Mouse (Mus musculus) E14TG2a.4 (cell line): Measurements from ENCODE around the gene Gm20388.

Source experiments
- H3K27me3 ChIP-seq: 2 replicates; pipeline ENCODE4 v1.6.1; 2014; ENCODE audit warnings: low read length, control low read depth; ENCODE audit not compliant: insufficient read depth
- H3K36me3 ChIP-seq: 2 replicates; pipeline ENCODE4 v1.6.1; 2014; ENCODE audit warnings: low read length, control low read depth; ENCODE audit not compliant: insufficient read depth
- H3K4me1 ChIP-seq: replicated peaks from 2 replicates; pipeline ENCODE4 v1.6.1; 2014; ENCODE audit warnings: low read depth, low read length, control low read depth
- H3K4me3 ChIP-seq: replicated peaks from 2 replicates; pipeline ENCODE4 v1.5.1; 2014; ENCODE audit warnings: mild to moderate bottlenecking, low read length
- H3K9me3 ChIP-seq: 2 replicates; pipeline ENCODE4 v1.6.1; 2014; ENCODE audit warnings: low read length, control low read depth
- CTCF ChIP-seq: conservative IDR thresholded peaks from 2 replicates; pipeline ENCODE4 v1.5.1; 2014; ENCODE audit warnings: low read length
- NANOG ChIP-seq: IDR thresholded peaks from 2 replicates; pipeline ENCODE4 v1.6.1; 2014; ENCODE audit warnings: borderline replicate concordance, low read length, mixed read lengths
- POU5F1 ChIP-seq: IDR thresholded peaks from 2 replicates; pipeline ENCODE4 v1.6.1; 2014; ENCODE audit warnings: low read length, borderline replicate concordance

The Gm20388 gene

DNA sequence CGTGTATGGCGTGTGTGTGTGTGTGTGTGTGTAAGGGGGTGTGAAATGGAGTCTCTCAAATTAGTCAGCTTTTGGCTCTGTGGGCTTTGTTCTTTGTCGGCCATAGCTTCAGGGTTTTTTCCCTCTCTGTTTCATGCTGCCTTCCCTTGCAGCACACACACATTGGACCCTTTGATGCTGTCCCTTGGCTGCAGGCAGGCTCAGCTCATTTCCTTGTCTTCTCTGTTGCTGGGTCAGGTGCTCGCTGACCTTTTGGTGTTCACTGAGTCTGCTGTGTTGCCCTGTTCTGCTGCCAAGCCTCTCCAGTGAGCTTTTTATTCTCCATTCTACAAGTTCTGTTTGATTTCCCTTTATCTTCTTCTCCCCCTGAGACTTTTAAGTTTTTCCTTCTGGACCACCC lies 218.9 kb downstream of the Gm20388 start:
- Histone ChIP-seq H3K36me3 (no peaks in the 10 kb centered on the region), H3K9me3 (no peaks in the 10 kb centered on the region), H3K4me3 (no peak overlapping the region), H3K27me3 (peaks cover 12% of the 10 kb centered on the region), H3K4me1 (peaks cover 15% of the 10 kb centered on the region)
- TF ChIP-seq CTCF (no peak), NANOG (no peak), POU5F1 (no peak)

DNA sequence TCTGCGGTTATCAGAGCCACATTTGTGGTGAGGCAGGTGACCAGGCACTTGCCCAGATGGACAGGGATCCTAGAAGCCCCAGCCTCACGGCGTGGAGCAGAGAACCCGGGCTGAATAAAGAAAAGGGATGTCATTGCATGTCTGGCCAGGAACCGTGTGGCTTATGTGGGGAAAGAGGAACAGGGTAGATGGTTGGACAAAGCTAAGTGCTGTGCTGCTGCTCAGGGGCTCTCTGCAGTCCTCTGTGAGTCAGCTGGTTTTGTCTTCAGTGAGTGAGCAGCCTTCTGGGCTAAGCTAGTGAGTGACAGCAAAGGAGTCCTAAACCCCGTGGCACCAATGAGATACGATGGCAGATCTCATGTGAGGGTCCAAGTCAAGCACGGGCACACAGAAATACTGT lies 220.5 kb downstream of the Gm20388 start:
- TF ChIP-seq CTCF = no peak
- TF ChIP-seq POU5F1 = no peak
- no peak for TF ChIP-seq NANOG
- Histone ChIP-seq H3K27me3 (peaks cover 9% of the 10 kb centered on the region), H3K4me1 (peaks cover 15% of the 10 kb centered on the region), H3K9me3 (no peaks in the 10 kb centered on the region), H3K4me3 (no peak overlapping the region), H3K36me3 (no peaks in the 10 kb centered on the region)

DNA sequence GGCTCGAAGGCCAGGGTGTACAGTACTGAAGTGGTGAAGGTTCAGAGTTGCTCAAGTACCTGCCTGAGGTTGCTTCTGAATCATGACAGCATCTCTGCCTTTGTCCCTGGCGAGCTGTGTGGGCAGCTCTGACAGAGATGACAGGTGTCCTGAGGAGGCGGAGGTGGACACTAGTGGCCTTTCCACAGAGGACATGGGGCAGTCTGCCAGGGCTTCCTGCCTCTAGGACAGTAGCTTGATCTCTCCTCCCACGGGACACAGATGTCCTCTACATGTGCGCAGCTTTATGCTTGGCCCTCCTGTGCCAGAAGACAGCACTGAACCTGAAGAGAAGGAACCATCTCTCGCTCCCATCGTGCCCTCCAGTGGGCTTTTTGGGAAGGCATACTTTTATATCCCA lies 222.5 kb downstream of the Gm20388 start:
- H3K27me3 ChIP-seq = peaks cover 5% of the 10 kb centered on the region; the same call in 1 of the 2 replicates
- no peak for TF ChIP-seq POU5F1
- TF ChIP-seq NANOG = no peak
- no peak for TF ChIP-seq CTCF

DNA sequence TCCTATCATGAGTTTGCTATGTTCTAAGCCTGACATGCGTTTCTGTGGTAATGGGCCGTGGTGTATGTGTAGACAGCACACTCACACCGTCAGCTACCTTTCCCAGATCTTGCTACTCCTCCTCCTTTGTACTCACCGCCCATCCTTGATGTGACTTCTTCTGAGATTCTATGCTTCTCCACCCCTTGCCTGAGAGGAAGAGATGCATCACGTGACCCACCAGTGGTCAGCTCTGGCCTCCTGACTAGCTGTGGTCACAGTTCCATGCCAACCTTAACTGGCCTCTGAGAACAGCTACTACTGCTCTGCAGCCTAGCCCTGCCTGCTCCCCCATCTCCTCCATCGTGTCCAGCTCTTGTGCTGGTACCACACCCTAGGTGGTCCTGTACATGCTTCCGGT lies 225.0 kb downstream of the Gm20388 start:
- H3K36me3 ChIP-seq = no peaks in the 10 kb centered on the region
- no peak for TF ChIP-seq NANOG
- no peak for TF ChIP-seq CTCF
- no peak for TF ChIP-seq POU5F1
- peaks cover 12% of the 10 kb centered on the region for H3K27me3 ChIP-seq
- no peaks in the 10 kb centered on the region for H3K9me3 ChIP-seq
- H3K4me1 ChIP-seq = no peaks in the 10 kb centered on the region
- H3K4me3 ChIP-seq = no peak overlapping the region

More for the DNA sequence above, 222.5 kb downstream of the Gm20388 start:
- Histone ChIP-seq H3K4me1 (no peaks in the 10 kb centered on the region), H3K4me3 (no peak overlapping the region), H3K36me3 (no peaks in the 10 kb centered on the region), H3K9me3 (no peaks in the 10 kb centered on the region)

DNA sequence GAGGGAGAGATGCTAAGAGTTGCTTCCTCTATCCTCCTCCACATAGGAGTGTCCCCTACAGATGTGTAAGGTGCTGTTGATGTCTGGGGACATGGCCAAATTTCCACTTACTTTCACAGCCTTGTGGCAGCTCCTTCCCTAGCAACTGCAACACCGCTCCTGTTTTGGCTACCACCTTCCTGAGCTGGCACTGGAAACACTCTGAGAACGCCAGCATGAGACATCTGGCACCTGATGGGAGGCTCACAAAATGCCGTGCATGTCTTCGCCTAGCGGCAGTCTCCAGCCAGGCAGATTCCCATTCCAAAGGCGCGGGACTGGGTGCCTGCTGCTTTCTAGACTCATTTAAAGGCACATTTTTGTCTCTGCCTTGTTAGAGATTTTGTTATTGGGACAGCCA lies 226.0 kb downstream of the Gm20388 start:
- Histone ChIP-seq H3K4me3 (no peak overlapping the region), H3K27me3 (peaks cover 21% of the 10 kb centered on the region), H3K36me3 (no peaks in the 10 kb centered on the region), H3K4me1 (no peaks in the 10 kb centered on the region), H3K9me3 (no peaks in the 10 kb centered on the region)
- TF ChIP-seq CTCF = no peak
- TF ChIP-seq POU5F1 = no peak
- no peak for TF ChIP-seq NANOG

DNA sequence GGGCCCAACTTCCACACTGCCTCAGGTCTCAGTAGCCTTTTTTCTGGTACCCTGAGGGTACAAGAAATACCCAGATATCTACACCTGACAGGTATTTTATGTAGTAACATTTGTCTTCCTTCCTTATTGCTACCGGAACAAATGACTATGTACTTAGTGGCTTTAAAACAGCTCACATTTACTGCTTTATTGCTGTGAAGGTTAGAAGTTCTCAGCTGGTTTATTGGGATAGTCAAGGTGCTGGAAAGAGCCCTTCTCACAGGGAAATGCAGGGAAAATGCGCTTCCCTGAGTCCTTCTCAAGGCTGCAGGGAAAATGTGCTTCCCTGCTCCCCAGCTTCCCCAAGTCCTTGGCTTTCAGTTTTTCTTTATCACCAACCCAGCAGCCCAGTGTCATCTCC lies 228.3 kb downstream of the Gm20388 start:
- Histone ChIP-seq H3K4me1 (no peaks in the 10 kb centered on the region), H3K4me3 (no peak overlapping the region), H3K9me3 (no peaks in the 10 kb centered on the region), H3K27me3 (peaks cover 27% of the 10 kb centered on the region), H3K36me3 (no peaks in the 10 kb centered on the region)
- TF ChIP-seq POU5F1 (no peak), CTCF (no peak), NANOG (no peak)

DNA sequence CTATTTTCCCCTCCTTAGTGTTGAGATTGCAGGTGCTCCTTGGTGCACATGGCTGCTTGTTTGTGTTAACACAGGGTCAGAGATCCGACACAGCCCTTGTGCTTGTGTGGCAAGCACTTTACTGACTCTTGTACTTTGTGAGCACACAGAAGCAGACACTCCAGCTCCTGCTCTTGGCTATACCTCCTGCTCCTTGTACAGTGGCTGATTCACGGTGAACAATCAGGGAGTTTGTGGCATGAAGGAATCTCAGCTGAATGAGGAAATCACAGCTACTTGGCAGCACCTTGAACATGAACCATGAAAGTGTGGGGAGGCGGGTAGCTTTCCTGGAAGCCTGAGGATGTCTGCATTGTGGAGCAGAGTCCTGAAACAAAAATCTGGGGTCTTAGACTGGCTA lies 230.1 kb downstream of the Gm20388 start:
- Histone ChIP-seq H3K36me3 (no peaks in the 10 kb centered on the region), H3K4me3 (no peak overlapping the region), H3K9me3 (no peaks in the 10 kb centered on the region), H3K27me3 (peaks cover 29% of the 10 kb centered on the region), H3K4me1 (peaks cover 12% of the 10 kb centered on the region)
- TF ChIP-seq NANOG = no peak
- TF ChIP-seq POU5F1 = no peak
- no peak for TF ChIP-seq CTCF

DNA sequence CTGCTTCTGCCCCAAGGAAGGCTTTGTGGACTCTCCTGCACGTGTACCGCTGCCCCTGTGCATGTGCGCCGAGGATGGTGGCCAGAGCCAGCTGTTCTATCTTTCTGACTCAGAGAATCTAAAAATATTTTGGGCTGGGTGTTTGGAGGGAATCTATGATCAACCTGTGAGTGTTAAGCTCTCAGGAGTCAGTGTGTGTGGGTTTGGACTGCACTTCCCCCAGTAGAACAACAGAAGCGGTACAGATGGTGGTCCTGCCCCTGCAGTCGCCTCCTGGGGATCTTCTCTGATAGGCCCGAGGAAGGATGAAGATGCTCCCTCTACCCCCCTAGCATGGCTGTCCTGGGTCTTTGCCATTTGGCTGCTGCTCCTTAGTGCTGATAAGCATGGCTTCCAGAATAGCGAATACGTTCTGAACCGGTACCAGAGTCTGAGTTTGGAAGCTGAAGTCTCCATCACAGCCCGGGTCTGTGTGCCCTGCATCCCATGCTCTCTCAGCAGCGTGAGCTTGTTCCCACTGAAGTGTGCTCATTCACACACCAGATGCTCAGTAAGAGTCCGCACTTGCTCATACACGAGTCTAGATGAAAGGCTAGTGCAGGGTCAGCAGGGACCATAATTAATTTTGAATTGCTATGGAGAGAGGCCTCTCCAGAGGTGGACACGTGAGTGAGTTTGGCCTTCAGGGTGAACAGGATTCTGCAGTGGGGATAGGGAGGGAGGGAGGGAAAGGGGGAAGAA lies 233.4 kb downstream of the Gm20388 start:
- peaks cover 23% of the 10 kb centered on the region for H3K4me1 ChIP-seq
- no peaks in the 10 kb centered on the region for H3K9me3 ChIP-seq
- TF ChIP-seq CTCF (no peak), NANOG (no peak), POU5F1 (no peak)
- H3K27me3 ChIP-seq = peaks cover 23% of the 10 kb centered on the region
- no peaks in the 10 kb centered on the region for H3K36me3 ChIP-seq
- H3K4me3 ChIP-seq = no peak overlapping the region

DNA sequence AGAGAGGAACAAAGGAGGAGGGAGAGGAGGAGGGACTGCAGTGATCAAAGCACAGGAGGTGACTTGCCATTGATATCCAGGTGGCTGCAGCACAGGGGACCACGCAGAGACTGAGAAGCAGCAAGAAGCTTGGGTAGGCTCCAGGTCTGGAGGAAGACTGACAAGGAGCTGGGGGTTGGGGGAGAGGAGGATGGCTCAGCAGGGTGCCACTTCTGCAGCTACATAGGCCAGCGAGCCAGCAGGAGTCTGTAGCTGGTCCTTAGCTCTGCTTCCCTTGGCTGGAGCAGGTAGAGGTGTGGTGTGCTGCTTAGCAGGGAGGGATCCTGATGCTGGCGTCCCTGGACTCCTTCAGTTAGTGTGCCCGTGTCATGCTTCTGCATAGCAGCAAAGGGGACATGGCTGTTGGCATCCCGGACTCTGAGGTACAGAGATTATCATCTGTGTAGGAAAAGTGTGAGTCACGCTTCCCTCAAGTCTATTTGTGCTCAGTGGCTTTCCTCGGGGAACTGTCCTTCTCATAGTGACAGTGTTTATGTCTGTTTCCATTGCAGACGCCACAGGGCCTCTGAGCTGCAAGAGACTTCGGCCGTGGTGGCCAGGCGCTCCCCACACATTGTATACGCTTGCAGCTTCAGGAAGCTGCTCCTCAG lies 234.1 kb downstream of the Gm20388 start:
- H3K36me3 ChIP-seq = no peaks in the 10 kb centered on the region
- no peak for TF ChIP-seq NANOG
- no peak for TF ChIP-seq POU5F1
- no peak for TF ChIP-seq CTCF
- no peaks in the 10 kb centered on the region for H3K9me3 ChIP-seq
- no peak overlapping the region for H3K4me3 ChIP-seq
- peaks cover 23% of the 10 kb centered on the region for H3K4me1 ChIP-seq
- H3K27me3 ChIP-seq = peaks cover 20% of the 10 kb centered on the region
